ENCODE assay signal across 19 mouse cellular contexts in genomic region chr2:35712611-35713010, GRCm38 (mm10).
"Had no signal": no experiment of that assay in that cellular context is flagged by ENCODE, and none has a peak within 500 bp of the region (broad histone marks: within the 10 kb centered on the region; RNA-seq: fewer than 3 reads in every experiment).

No protein-coding gene starts in this region.

- DNase-seq: lung, adult 18-20 months; lung, embryonic 14.5 days; lung, postnatal 10 days; lung, postnatal 4 days; midbrain, embryonic 14.5 days; retina, postnatal 1 day; right cerebral cortex, adult 18-20 months; right cerebral cortex, postnatal 25 days; right cerebral cortex, postnatal 4 days; spleen, adult 18-20 months; thymus, adult 18-20 months; thymus, postnatal 14 days; thymus, postnatal 36 days had no signal

- H3K4me3 ChIP-seq: midbrain, embryonic 10.5 days; midbrain, embryonic 12.5 days; myocyte; neural tube, embryonic 13.5 days; neural tube, embryonic 15.5 days had no signal

- H3K9me3 ChIP-seq: midbrain, embryonic 10.5 days; midbrain, embryonic 12.5 days; neural tube, embryonic 13.5 days; neural tube, embryonic 15.5 days had no signal

- H3K4me1 ChIP-seq: midbrain, embryonic 10.5 days had no signal

- H3K27me3 ChIP-seq: midbrain, embryonic 12.5 days; neural tube, embryonic 13.5 days; neural tube, embryonic 15.5 days had no signal

- ATAC-seq: midbrain, embryonic 16.5 days had no signal
